8 mouse cellular contexts compared by ENCODE assay signal in genomic region chr5:30888337-30889087, GRCm38 (mm10). TPM values are rescaled to one million over a fixed set of nuclear protein-coding genes. Genes with fewer than 3 reads are reported as not detected.
A peak's percentile ranks its signal among the peaks of the same experiment; 100 is the strongest.
DNase-seq lines count a peak whose midpoint lies in the region; ATAC-seq lines count a peak whose summit lies in the region.

TSS of gene Agbl5 (plus strand) at chr5:30888694.

- H3K27ac ChIP-seq in hindbrain, embryonic 12.5 days: peak within 1 kb of the TSS; percentile 97

- peak; percentile 94 for ATAC-seq in hindbrain, embryonic 12.5 days (ENCODE audit: low FRiP score)

- WGBS in hindbrain, embryonic 12.5 days: under 1% methylated on average over 42 of the region's 42 CpGs

- H3K36me3 ChIP-seq in hindbrain, embryonic 12.5 days: peaks cover 31% of the 10 kb centered on the region

- DNase-seq in Muller cell, postnatal 12 days (ENCODE audit: inconsistent ontology term): peak; percentile 91
- DNase-seq in cerebellum, adult 9-11 months: peak; percentile 94
- DNase-seq in frontal cortex, postnatal 10 days (ENCODE audit: low spot score in 2 of 2): peak; percentile 92 to 96
- peak; percentile 96 to 97 for DNase-seq in layer of hippocampus, postnatal 14 days (ENCODE audit: low spot score in 2 of 2)
- peak; percentile 92 for DNase-seq in lung, postnatal 14 days
- DNase-seq in retina, adult 2 months (ENCODE audit: low read depth, low spot score): peak; percentile 81
- peak; percentile 95 to 96 for DNase-seq in thymus, postnatal 36 days

- H3K4me2 ChIP-seq in hindbrain, embryonic 12.5 days (replicated peaks): peak within 1 kb of the TSS; percentile 69

- H3K9ac ChIP-seq in hindbrain, embryonic 12.5 days: peak within 1 kb of the TSS; percentile 88

- H3K4me1 ChIP-seq in hindbrain, embryonic 12.5 days: peaks cover 18% of the 10 kb centered on the region

- no peaks in the 10 kb centered on the region for H3K27me3 ChIP-seq in hindbrain, embryonic 12.5 days

- H3K9me3 ChIP-seq in hindbrain, embryonic 12.5 days (replicated peaks): no peaks in the 10 kb centered on the region

- H3K4me3 ChIP-seq in hindbrain, embryonic 12.5 days: peak within 1 kb of the TSS; percentile 79

RNA-seq across cellular contexts. Expression of gene Agbl5, which starts in this region (rescaled TPM):
- 32.4 and 36.9 TPM in 2 replicates for polyA plus RNA-seq in hindbrain, embryonic 12.5 days (2016; fragmentation: Nextera tagmentation; extraction: Ambion mirVana)
- total RNA-seq in layer of hippocampus, postnatal 14 days (2021): 10 to 100 TPM; 12.7 to 14.7 TPM

Comparison
In these comparisons a context has a peak if more than half of its experiments do, and no peak if none do; other contexts are left out.
1. Peak in every context shown above with its lines: DNase-seq, ATAC-seq, H3K4me3 ChIP-seq and H3K27ac ChIP-seq.